Mouse (Mus musculus) v-Abl transformed pro-B cells (cell line): ENCODE measurements around the gene Gm10256.
"Not testable (repeated sequence)": the region's sequence is repeated elsewhere in the genome, so short reads cannot be mapped to it uniquely, and the experiment has no call there.

Experiments
- in situ Hi-C, 2 experiments: fragments of 400-800 bp; cut with MboI; formaldehyde crosslinking; loops; one replicate each; pipeline ENCODE4 v1.15.1; 2025; ENCODE audit not compliant: unreplicated experiment in 2 of 2

The Gm10256 gene

GRCm38 (mm10) chrY:2830380-2830779 is at the start of gene Gm10256, which contains the start of gene Rbmy:
TSS of gene Gm10256 (plus strand) at chrY:2830699.
TSS of gene Rbmy (plus strand) at chrY:2830680.
- in situ Hi-C loops = not testable (repeated sequence)

GRCm38 (mm10) chrY:2796105-2796504 is 34.4 kb upstream of the Gm10256 start, which contains the start of gene Gm4064:
TSS of gene Gm4064 (minus strand) at chrY:2796205.
- in situ Hi-C loops = not testable (repeated sequence)

- in situ Hi-C loops = not testable (repeated sequence)
Measured at GRCm38 (mm10) chrY:2900689-2901088, 70.2 kb downstream of the Gm10256 start, which contains the start of gene Gm10352. TSS of gene Gm10352 (plus strand) at chrY:2900989.
